Mouse (Mus musculus) G1E (cell line): ENCODE measurements around the gene Mia2.

Source experiments
- CTCF ChIP-seq: IDR thresholded peaks from 2 replicates; pipeline ENCODE4 v1.5.1; 2012; ENCODE audit warnings: low read depth, low read length, inconsistent platforms, mixed read lengths
- GATA1 ChIP-seq: IDR thresholded peaks from 2 replicates; pipeline ENCODE4 v1.6.1; 2012; ENCODE audit warnings: borderline replicate concordance, low read length, inconsistent platforms, mixed read lengths
- GATA2 ChIP-seq: IDR thresholded peaks from 2 replicates; pipeline ENCODE4 v1.6.1; 2012; ENCODE audit warnings: low read depth, low read length, inconsistent platforms, borderline replicate concordance
- POLR2AphosphoS5 ChIP-seq: IDR thresholded peaks from 2 replicates; pipeline ENCODE4 v1.6.1; 2012; ENCODE audit warnings: low read depth, low read length, inconsistent platforms; ENCODE audit not compliant: insufficient replicate concordance
- TAL1 ChIP-seq: conservative IDR thresholded peaks from 2 replicates; pipeline ENCODE4 v1.6.1; 2012; ENCODE audit warnings: low read depth, low read length, inconsistent platforms, mixed read lengths

- TF ChIP-seq GATA1 (no peak), CTCF (no peak), TAL1 (no peak), POLR2AphosphoS5 (no peak), GATA2 (no peak)
These were observed 37.9 kb downstream of the Mia2 start for GRCm38 (mm10) chr12:59133437-59133999.
